Mouse (Mus musculus) bone marrow macrophage, adult 2 months (primary cell): Measurements from ENCODE around the gene Mei1.

Experiments
- CTCF ChIP-seq: IDR thresholded peaks from 2 replicates; pipeline ENCODE4 v1.5.1; 2012; ENCODE audit warnings: low read depth, mild to moderate bottlenecking, low read length, moderate library complexity
- POLR2A ChIP-seq: IDR thresholded peaks from 2 replicates; pipeline ENCODE4 v1.6.1; 2012; ENCODE audit warnings: mild to moderate bottlenecking, low read depth, low read length, borderline replicate concordance

- TF ChIP-seq CTCF: no peak
- TF ChIP-seq POLR2A: no peak
Measured at GRCm38 (mm10) chr15:82069898-82070297, at the start of gene Mei1.
